Comparison of ENCODE assay signal across 8 mouse cellular contexts in the genomic region with DNA sequence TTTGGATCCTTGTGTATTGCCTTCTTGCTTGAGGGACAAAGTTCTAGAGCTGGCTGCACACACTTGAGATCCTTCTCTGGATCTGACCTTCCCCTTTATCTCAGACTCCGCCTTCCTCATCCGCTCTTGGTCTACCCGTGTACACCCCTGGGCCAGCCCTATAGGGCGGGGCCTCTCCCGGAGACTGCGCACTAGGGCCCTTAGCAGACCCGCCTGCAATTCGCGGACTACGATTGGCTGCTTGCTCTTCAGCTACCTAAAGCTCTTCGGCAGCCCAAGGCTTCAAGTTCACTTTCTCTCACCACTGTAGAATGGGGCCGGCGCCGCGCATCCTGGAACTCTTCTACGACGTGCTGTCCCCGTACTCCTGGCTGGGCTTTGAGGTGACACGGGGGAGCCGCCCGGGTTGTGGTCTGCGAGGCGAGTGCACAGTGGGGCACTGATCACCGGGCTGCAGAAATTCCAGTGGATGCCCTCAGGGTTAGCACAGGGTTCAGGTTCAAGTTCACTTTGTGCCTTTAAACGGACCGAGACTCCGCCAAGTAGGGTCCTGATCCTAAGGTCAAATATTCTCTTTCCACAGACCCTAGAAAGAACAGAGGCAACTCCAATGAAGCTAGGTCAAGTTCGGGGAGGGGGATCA. TPM values are rescaled to one million over a fixed set of nuclear protein-coding genes. Genes with fewer than 3 reads are reported as not detected.
DNase-seq lines count a peak whose midpoint lies in the region; ATAC-seq and TF ChIP-seq lines count a peak whose summit lies in the region.

TSS of gene Gstk1 (plus strand) at position 225 of the 643 bp plus-strand sequence.

- no peaks in the 10 kb centered on the region for H3K9me3 ChIP-seq in hindbrain, embryonic 11.5 days (ENCODE audit: control insufficient read depth, low read length)
- H3K9me3 ChIP-seq in lung, postnatal 0 days (ENCODE audit: low read length), result no peaks in the 10 kb centered on the region

- no peak within 1 kb of the TSS for H3K27ac ChIP-seq in hindbrain, embryonic 11.5 days (ENCODE audit: low read depth, low read length)
- peak within 1 kb of the TSS; percentile 83 for H3K27ac ChIP-seq in lung, postnatal 0 days (ENCODE audit: low read length)

- no peak for TF ChIP-seq CTCF in lung, postnatal 0 days (IDR thresholded peaks at IDR 0.05)

- no peaks in the 10 kb centered on the region for H3K27me3 ChIP-seq in hindbrain, embryonic 11.5 days (ENCODE audit: control insufficient read depth, insufficient read depth, low read length)
- H3K27me3 ChIP-seq in lung, postnatal 0 days (replicated peaks; ENCODE audit: insufficient read depth, low read length), result no peaks in the 10 kb centered on the region

- ATAC-seq in hindbrain, embryonic 11.5 days (ENCODE audit: low FRiP score), result peak; percentile 99
- peak; percentile 100 for ATAC-seq in lung, postnatal 0 days

- H3K9ac ChIP-seq in hindbrain, embryonic 11.5 days (ENCODE audit: low read depth, low read length), result peak within 1 kb of the TSS; percentile 24; the same call in 1 of the 2 replicates
- peak within 1 kb of the TSS; percentile 71 for H3K9ac ChIP-seq in lung, postnatal 0 days (replicated peaks; ENCODE audit: low read depth)

- WGBS in hindbrain, embryonic 11.5 days, result 2% methylated on average over 28 of the region's 28 CpGs
- WGBS in lung, postnatal 0 days, result 2% methylated on average over 28 of the region's 28 CpGs

- peak within 1 kb of the TSS; percentile 39 for H3K4me3 ChIP-seq in hindbrain, embryonic 11.5 days (ENCODE audit: low read depth, low read length)
- peak within 1 kb of the TSS; percentile 51 for H3K4me3 ChIP-seq in lung, postnatal 0 days (ENCODE audit: low read depth, low read length)

- DNase-seq in Muller cell, postnatal 12 days (ENCODE audit: inconsistent ontology term), result peak; percentile 93
- DNase-seq in cerebellum, postnatal 10 days, result peak; percentile 80 to 85
- peak; percentile 45 to 65 for DNase-seq in frontal cortex, postnatal 10 days (ENCODE audit: low spot score in 2 of 2)
- peak; percentile 87 for DNase-seq in hindbrain, embryonic 11.5 days (ENCODE audit: low spot score)
- DNase-seq in layer of hippocampus, postnatal 10 days (ENCODE audit: low spot score in 2 of 2), result peak; percentile 56 to 64
- peak; percentile 98 for DNase-seq in lung, postnatal 0 days (ENCODE audit: low spot score)
- peak; percentile 52 for DNase-seq in ovary, postnatal 14 days (ENCODE audit: low spot score)
- peak; percentile 71 to 81 for DNase-seq in thymus, postnatal 10 days (ENCODE audit: low spot score in 2 of 2)

- TF ChIP-seq EP300 in lung, postnatal 0 days (IDR thresholded peaks at IDR 0.05), result no peak

- no peaks in the 10 kb centered on the region for H3K4me1 ChIP-seq in hindbrain, embryonic 11.5 days (replicated peaks; ENCODE audit: control insufficient read depth, insufficient read depth, low read length)
- peaks cover 9% of the 10 kb centered on the region; the same call in 1 of the 2 replicates for H3K4me1 ChIP-seq in lung, postnatal 0 days (ENCODE audit: insufficient read depth, low read depth, low read length)

- peak within 1 kb of the TSS; percentile 64 for H3K4me2 ChIP-seq in hindbrain, embryonic 11.5 days (replicated peaks; ENCODE audit: low read depth, low read length)
- H3K4me2 ChIP-seq in lung, postnatal 0 days (replicated peaks; ENCODE audit: low read depth, low read length), result peak within 1 kb of the TSS; percentile 79

- H3K36me3 ChIP-seq in hindbrain, embryonic 11.5 days (ENCODE audit: control insufficient read depth, insufficient read depth, low read length), result no peaks in the 10 kb centered on the region
- no peaks in the 10 kb centered on the region for H3K36me3 ChIP-seq in lung, postnatal 0 days (ENCODE audit: insufficient read depth, low read length)

RNA-seq across cellular contexts. Expression of gene Gstk1, which starts in this region (rescaled TPM):
- polyA plus RNA-seq in hindbrain, embryonic 11.5 days (2014; fragmentation: Nextera tagmentation; extraction: Ambion mirVana), result 15.7 and 20.2 TPM in 2 replicates
- total RNA-seq in layer of hippocampus, postnatal 10 days (2021), result 1 to 10 TPM; 7.1 to 8.5 TPM
- 94.8 and 105 TPM in 2 replicates for polyA plus RNA-seq in lung, postnatal 0 days (2015; fragmentation: Nextera tagmentation; extraction: Ambion mirVana)
